Mouse (Mus musculus) midbrain, embryonic 14.5 days (tissue): Measurements from ENCODE around the gene Zfp955b. TPM values are rescaled to one million over a fixed set of nuclear protein-coding genes. Genes with fewer than 3 reads are reported as not detected.
"Not testable (repeated sequence)": the region's sequence is repeated elsewhere in the genome, so short reads cannot be mapped to it uniquely, and the experiment has no call there.

ENCODE experiments used
- ATAC-seq: fragments of 200-750 bp; cut with Nextera tagmentation; 2 replicates; pipeline ENCODE4 v1.8.0; 2017; ENCODE audit warnings: moderate number of reproducible peaks, moderate library complexity; ENCODE audit not compliant: low FRiP score, low TSS enrichment
- DNase-seq: peaks from one replicate; pipeline ENCODE4 v3.0.0-alpha.2; 2015
- H3K27ac ChIP-seq: fragments of 300-500 bp; sonication (generic); replicated peaks from 2 replicates; pipeline ENCODE4 v1.5.1; 2014; ENCODE audit warnings: mild to moderate bottlenecking, low read depth, low read length, moderate library complexity
- H3K27me3 ChIP-seq: fragments of 300-500 bp; sonication (generic); 2 replicates; pipeline ENCODE4 v1.6.1; 2014; ENCODE audit warnings: low read length, control low read depth, mixed read lengths; ENCODE audit not compliant: control insufficient read depth, insufficient read depth
- H3K36me3 ChIP-seq: fragments of 300-500 bp; sonication (generic); 2 replicates; pipeline ENCODE4 v1.6.1; 2014; ENCODE audit warnings: low read length, control low read depth; ENCODE audit not compliant: control insufficient read depth, insufficient read depth
- H3K4me1 ChIP-seq: fragments of 300-500 bp; sonication (generic); 2 replicates; pipeline ENCODE4 v1.6.1; 2014; ENCODE audit warnings: mild to moderate bottlenecking, antibody characterized with exemption, low read length, control low read depth; ENCODE audit not compliant: control insufficient read depth, insufficient read depth
- H3K4me2 ChIP-seq: fragments of 300-500 bp; sonication (generic); 2 replicates; pipeline ENCODE4 v1.6.1; 2014; ENCODE audit warnings: mild to moderate bottlenecking, low read length, moderate library complexity
- H3K4me3 ChIP-seq: fragments of 300-500 bp; sonication (generic); replicated peaks from 2 replicates; pipeline ENCODE4 v1.5.1; 2014; ENCODE audit warnings: low read depth, low read length
- H3K9ac ChIP-seq: fragments of 300-500 bp; sonication (generic); replicated peaks from 2 replicates; pipeline ENCODE4 v1.6.1; 2014; ENCODE audit warnings: mild to moderate bottlenecking, low read length, moderate library complexity
- H3K9me3 ChIP-seq: fragments of 300-500 bp; sonication (generic); 2 replicates; pipeline ENCODE4 v1.6.1; 2016; ENCODE audit warnings: low read length, control low read depth, mixed read lengths; ENCODE audit not compliant: control insufficient read depth
- WGBS: fragments of 180-500 bp; shearing (Covaris S2); extraction: QIAGEN DNeasy Blood & Tissue Kit; methylation state at CpG from one replicate; pipeline ENCODE4 v1.1.7; 2014; 5-methylcytosine and 5-hydroxymethylcytosine counted together
- polyA plus RNA-seq: library from polyadenylated mRNA; unstranded; fragments of >200 nt; fragmentation: Nextera tagmentation; extraction: Ambion mirVana; gene quantifications from 2 replicates; pipeline ENCODE4 v1.2.1, GENCODE M21; 2014

Zfp955b gene
- polyA plus RNA-seq, result 18.9 and 19.1 TPM in 2 replicates

GRCm38 (mm10) chr17:33289039-33289875 is at the start of gene Zfp955b:
Zfp955b (plus strand) TSS chr17:33289544.
- not testable (repeated sequence) for DNase-seq, H3K27me3 ChIP-seq, H3K4me3 ChIP-seq, H3K9me3 ChIP-seq, H3K4me1 ChIP-seq, H3K9ac ChIP-seq, H3K27ac ChIP-seq, H3K36me3 ChIP-seq
- ATAC-seq, result peak; percentile 99
- H3K4me2 ChIP-seq, result peak within 1 kb of the TSS; percentile 30
- no CpG with 5 or more reads among the region's 25 CpGs for WGBS

GRCm38 (mm10) chr17:33254530-33255318 is 34.6 kb upstream of the Zfp955b start, which contains the start of gene Zfp955a:
Zfp955a (minus strand) TSS chr17:33255145.
- 0 out of 2 replicates have a peak within 1 kb of the TSS, but pooled peaks have one; percentile 6 for H3K4me2 ChIP-seq
- H3K4me3 ChIP-seq, H3K27ac ChIP-seq, H3K27me3 ChIP-seq, H3K9ac ChIP-seq, H3K9me3 ChIP-seq, H3K4me1 ChIP-seq, DNase-seq, H3K36me3 ChIP-seq: not testable (repeated sequence)
- WGBS, result 43% methylated on average over 1 of the region's 34 CpGs
- peak; percentile 97 for ATAC-seq

GRCm38 (mm10) chr17:33255319-33255657 is 34.1 kb upstream of the Zfp955b start:
- not testable (repeated sequence) for H3K4me3 ChIP-seq, H3K4me2 ChIP-seq, H3K4me1 ChIP-seq, H3K36me3 ChIP-seq, H3K9me3 ChIP-seq, H3K27ac ChIP-seq, H3K9ac ChIP-seq, DNase-seq, H3K27me3 ChIP-seq
- ATAC-seq, result 0 out of 2 replicates have a peak, but pooled peaks have one; percentile 17
- no CpG with 5 or more reads among the region's 2 CpGs for WGBS

- WGBS, result 77% methylated on average over 1 of the region's 1 CpGs
- Histone ChIP-seq H3K36me3 (no peaks in the 10 kb centered on the region), H3K9ac (no peak within 1 kb of the TSS), H3K27ac (no peak within 1 kb of the TSS), H3K4me3 (no peak within 1 kb of the TSS), H3K4me1 (no peaks in the 10 kb centered on the region), H3K4me2 (no peak within 1 kb of the TSS), H3K9me3 (no peaks in the 10 kb centered on the region), H3K27me3 (no peaks in the 10 kb centered on the region)
- no peak for DNase-seq
- no peak for ATAC-seq
Measured at GRCm38 (mm10) chr17:33264376-33264775, 25.0 kb upstream of the Zfp955b start, which contains the start of gene Olfr63. Olfr63 (plus strand) TSS chr17:33264676.

GRCm38 (mm10) chr17:33268907-33269306 is 20.4 kb upstream of the Zfp955b start:
- no peak for ATAC-seq
- Histone ChIP-seq H3K9ac (no peak overlapping the region), H3K36me3 (no peaks in the 10 kb centered on the region), H3K4me1 (no peaks in the 10 kb centered on the region), H3K27ac (no peak overlapping the region), H3K27me3 (no peaks in the 10 kb centered on the region), H3K9me3 (no peaks in the 10 kb centered on the region), H3K4me2 (no peak overlapping the region), H3K4me3 (no peak overlapping the region)
- 86% methylated on average over 9 of the region's 9 CpGs for WGBS
- DNase-seq, result no peak

- ATAC-seq, H3K27me3 ChIP-seq, DNase-seq, H3K36me3 ChIP-seq, H3K4me3 ChIP-seq, H3K27ac ChIP-seq, H3K9me3 ChIP-seq, H3K4me1 ChIP-seq, H3K9ac ChIP-seq: not testable (repeated sequence)
- H3K4me2 ChIP-seq, result peak overlapping the region; percentile 30
- no CpG with 5 or more reads among the region's 9 CpGs for WGBS
Measured at GRCm38 (mm10) chr17:33289876-33290149, 469 bp downstream of the Zfp955b start.

- Histone ChIP-seq H3K4me2 (no peak overlapping the region), H3K27me3 (no peaks in the 10 kb centered on the region)
- no peak for ATAC-seq
Measured at GRCm38 (mm10) chr17:33352981-33353380, 63.6 kb downstream of the Zfp955b start.

More at GRCm38 (mm10) chr17:33352981-33353380, 63.6 kb downstream of the Zfp955b start:
- Histone ChIP-seq H3K27ac (no peak overlapping the region), H3K4me1 (peaks cover 5% of the 10 kb centered on the region), H3K4me3 (no peak overlapping the region), H3K9me3 (peaks cover 24% of the 10 kb centered on the region), H3K36me3 (no peaks in the 10 kb centered on the region), H3K9ac (no peak overlapping the region)
- WGBS, result 97% methylated on average over 1 of the region's 1 CpGs
- no peak for DNase-seq
